Mouse (Mus musculus) midbrain, embryonic 14.5 days (tissue): ENCODE measurements around the gene Irak3. TPM values are rescaled to one million over a fixed set of nuclear protein-coding genes. Genes with fewer than 3 reads are reported as not detected.
"Not testable (repeated sequence)": the region's sequence is repeated elsewhere in the genome, so short reads cannot be mapped to it uniquely, and the experiment has no call there.

ENCODE experiments used
- ATAC-seq: fragments of 200-750 bp; cut with Nextera tagmentation; 2 replicates; pipeline ENCODE4 v1.8.0; 2017; ENCODE audit warnings: moderate number of reproducible peaks, moderate library complexity; ENCODE audit not compliant: low FRiP score, low TSS enrichment
- DNase-seq: peaks from one replicate; pipeline ENCODE4 v3.0.0-alpha.2; 2015
- H3K27ac ChIP-seq: fragments of 300-500 bp; sonication (generic); replicated peaks from 2 replicates; pipeline ENCODE4 v1.5.1; 2014; ENCODE audit warnings: mild to moderate bottlenecking, low read depth, low read length, moderate library complexity
- H3K27me3 ChIP-seq: fragments of 300-500 bp; sonication (generic); 2 replicates; pipeline ENCODE4 v1.6.1; 2014; ENCODE audit warnings: low read length, control low read depth, mixed read lengths; ENCODE audit not compliant: control insufficient read depth, insufficient read depth
- H3K36me3 ChIP-seq: fragments of 300-500 bp; sonication (generic); 2 replicates; pipeline ENCODE4 v1.6.1; 2014; ENCODE audit warnings: low read length, control low read depth; ENCODE audit not compliant: control insufficient read depth, insufficient read depth
- H3K4me1 ChIP-seq: fragments of 300-500 bp; sonication (generic); 2 replicates; pipeline ENCODE4 v1.6.1; 2014; ENCODE audit warnings: mild to moderate bottlenecking, antibody characterized with exemption, low read length, control low read depth; ENCODE audit not compliant: control insufficient read depth, insufficient read depth
- H3K4me2 ChIP-seq: fragments of 300-500 bp; sonication (generic); 2 replicates; pipeline ENCODE4 v1.6.1; 2014; ENCODE audit warnings: mild to moderate bottlenecking, low read length, moderate library complexity
- H3K4me3 ChIP-seq: fragments of 300-500 bp; sonication (generic); replicated peaks from 2 replicates; pipeline ENCODE4 v1.5.1; 2014; ENCODE audit warnings: low read depth, low read length
- H3K9ac ChIP-seq: fragments of 300-500 bp; sonication (generic); replicated peaks from 2 replicates; pipeline ENCODE4 v1.6.1; 2014; ENCODE audit warnings: mild to moderate bottlenecking, low read length, moderate library complexity
- H3K9me3 ChIP-seq: fragments of 300-500 bp; sonication (generic); 2 replicates; pipeline ENCODE4 v1.6.1; 2016; ENCODE audit warnings: low read length, control low read depth, mixed read lengths; ENCODE audit not compliant: control insufficient read depth
- whole genome bisulfite sequencing: fragments of 180-500 bp; shearing (Covaris S2); extraction: QIAGEN DNeasy Blood & Tissue Kit; methylation state at CpG from one replicate; pipeline ENCODE4 v1.1.7; 2014; 5-methylcytosine and 5-hydroxymethylcytosine counted together
- polyA plus RNA-seq: library from polyadenylated mRNA; unstranded; fragments of >200 nt; fragmentation: Nextera tagmentation; extraction: Ambion mirVana; gene quantifications from 2 replicates; pipeline ENCODE4 v1.2.1, GENCODE M21; 2014

Irak3 gene
- polyA plus RNA-seq, 1 experiment from 2014 or later = 0.45 TPM

DNA sequence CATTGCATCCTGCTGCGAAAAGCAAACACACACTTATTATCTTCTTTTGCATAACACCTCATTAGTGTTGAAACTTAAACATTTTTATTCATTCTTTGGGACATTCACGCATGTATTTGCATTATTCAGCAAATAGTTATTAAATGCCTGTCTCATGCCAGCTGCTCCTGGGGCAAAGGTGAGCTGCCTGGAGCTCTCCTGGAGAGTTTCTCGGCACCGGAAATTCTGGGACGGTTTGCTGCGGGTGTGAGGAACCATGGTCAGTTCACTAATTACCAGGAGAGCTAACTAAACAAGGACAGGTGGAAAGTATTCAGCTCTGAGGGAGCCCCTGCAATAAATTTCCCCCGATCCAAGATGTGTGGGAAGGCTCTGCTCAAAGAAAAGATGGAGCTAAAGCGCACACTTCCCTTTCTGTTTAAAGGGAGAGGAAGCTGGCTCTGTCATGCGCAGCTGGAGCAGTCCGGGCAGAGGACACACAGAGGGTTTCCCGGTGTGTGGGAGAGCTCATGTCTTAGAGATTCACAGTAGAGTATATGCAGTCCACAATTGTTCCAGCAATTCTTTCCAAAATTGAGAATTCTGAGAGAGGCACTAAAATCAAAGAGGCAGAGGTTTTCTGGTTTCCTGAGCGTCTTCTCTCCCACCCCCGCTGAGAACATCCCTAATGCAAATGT lies 73.2 kb downstream of the Irak3 start:
- DNase-seq = peak; percentile 23
- no peaks in the 10 kb centered on the region for H3K36me3 ChIP-seq
- no peaks in the 10 kb centered on the region for H3K9me3 ChIP-seq
- no peaks in the 10 kb centered on the region for H3K4me1 ChIP-seq
- 54% methylated on average over 13 of the region's 13 CpGs for WGBS
- no peak overlapping the region for H3K4me2 ChIP-seq
- no peak for ATAC-seq
- H3K4me3 ChIP-seq = no peak overlapping the region
- no peak overlapping the region for H3K9ac ChIP-seq
- no peaks in the 10 kb centered on the region for H3K27me3 ChIP-seq
- H3K27ac ChIP-seq = no peak overlapping the region

DNA sequence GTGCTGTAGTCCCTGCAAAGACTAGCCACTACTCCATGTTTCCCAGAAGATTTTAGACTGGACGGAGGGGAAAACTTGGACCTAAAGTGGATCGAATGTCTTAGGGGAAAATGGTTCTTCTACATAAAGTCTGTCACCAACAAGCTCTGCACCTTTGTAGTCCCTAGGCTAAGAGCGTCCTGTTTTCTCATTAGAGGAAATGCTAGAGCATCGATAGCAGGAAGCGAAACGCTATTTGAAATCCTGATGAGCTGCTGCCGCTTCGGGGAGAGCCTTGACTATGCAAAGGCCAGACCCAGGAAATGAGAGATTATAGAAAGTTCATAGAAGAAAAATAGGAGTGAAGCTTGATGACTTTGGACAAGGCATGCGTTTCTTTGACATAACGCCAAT lies 76.5 kb downstream of the Irak3 start:
- WGBS = 82% methylated on average over 10 of the region's 10 CpGs
- no peaks in the 10 kb centered on the region for H3K27me3 ChIP-seq
- no peaks in the 10 kb centered on the region for H3K4me1 ChIP-seq
- H3K4me3 ChIP-seq = no peak overlapping the region
- H3K9ac ChIP-seq = no peak overlapping the region
- no peak for DNase-seq
- no peak overlapping the region for H3K4me2 ChIP-seq
- ATAC-seq = no peak
- H3K9me3 ChIP-seq = no peaks in the 10 kb centered on the region
- no peak overlapping the region for H3K27ac ChIP-seq
- no peaks in the 10 kb centered on the region for H3K36me3 ChIP-seq

DNA sequence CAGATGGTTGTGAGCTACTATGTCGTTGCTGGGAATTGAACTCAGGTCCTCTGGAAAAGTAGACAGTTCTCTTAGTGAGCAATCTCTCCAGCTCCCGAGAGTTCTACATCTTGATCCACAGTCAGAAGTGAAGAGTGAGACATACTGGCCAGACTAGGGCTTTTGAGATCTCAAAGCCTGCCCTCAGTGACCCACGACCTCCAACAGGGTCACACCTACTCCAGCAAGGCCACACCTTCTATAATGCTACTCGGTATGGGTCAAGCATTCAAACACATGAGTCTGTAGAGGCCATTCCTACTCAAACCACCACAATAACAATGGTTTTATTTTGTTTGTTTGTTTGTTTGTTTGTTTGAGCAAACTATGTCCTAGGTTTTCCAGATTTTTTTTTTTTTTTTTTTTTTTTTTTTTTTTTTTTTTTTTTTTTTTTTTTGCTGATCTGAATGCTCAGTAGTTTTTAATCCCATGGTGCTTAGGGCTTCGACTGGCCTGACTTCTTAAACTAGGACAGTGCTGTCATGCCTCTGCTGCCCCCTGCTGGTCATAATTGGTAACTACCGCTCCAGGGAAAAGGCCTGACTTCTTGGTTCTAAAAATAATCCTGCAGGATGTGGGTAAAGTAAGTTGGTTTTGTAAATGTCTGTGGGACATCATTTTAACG lies 77.0 kb downstream of the Irak3 start:
- H3K4me2 ChIP-seq = no peak overlapping the region
- H3K27me3 ChIP-seq = no peaks in the 10 kb centered on the region
- no peaks in the 10 kb centered on the region for H3K36me3 ChIP-seq
- H3K9me3 ChIP-seq = no peaks in the 10 kb centered on the region
- no peaks in the 10 kb centered on the region for H3K4me1 ChIP-seq
- H3K4me3 ChIP-seq = no peak overlapping the region
- ATAC-seq (no peak), DNase-seq (peak; percentile 90)
- no peak overlapping the region for H3K9ac ChIP-seq
- 48% methylated on average over 7 of the region's 7 CpGs for WGBS
- no peak overlapping the region for H3K27ac ChIP-seq

DNA sequence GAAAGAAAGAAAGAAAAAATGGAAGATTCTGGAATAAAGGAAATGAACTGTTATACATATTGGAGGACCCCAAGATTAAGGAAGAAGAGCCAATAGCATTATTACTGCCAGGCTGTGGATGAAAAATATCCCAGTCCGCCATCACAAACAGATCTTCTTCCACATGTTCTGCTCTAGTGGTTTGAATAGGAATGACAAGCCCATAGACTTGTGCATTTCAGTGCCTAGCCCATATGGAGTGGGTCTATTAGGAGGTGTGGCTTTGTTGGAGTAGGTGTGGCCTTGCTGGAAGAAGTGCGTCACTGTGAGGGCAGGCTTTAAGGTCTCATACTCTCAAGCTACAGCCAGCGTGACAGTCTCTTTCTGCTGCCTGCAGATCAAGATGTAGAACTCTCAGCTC lies 78.2 kb downstream of the Irak3 start:
- Histone ChIP-seq H3K36me3 (no peaks in the 10 kb centered on the region), H3K27ac (no peak overlapping the region), H3K27me3 (no peaks in the 10 kb centered on the region), H3K4me3 (no peak overlapping the region), H3K4me1 (no peaks in the 10 kb centered on the region), H3K9ac (no peak overlapping the region), H3K4me2 (no peak overlapping the region), H3K9me3 (no peaks in the 10 kb centered on the region)
- ATAC-seq = no peak
- WGBS = 87% methylated on average over 3 of the region's 3 CpGs
- DNase-seq = no peak

DNA sequence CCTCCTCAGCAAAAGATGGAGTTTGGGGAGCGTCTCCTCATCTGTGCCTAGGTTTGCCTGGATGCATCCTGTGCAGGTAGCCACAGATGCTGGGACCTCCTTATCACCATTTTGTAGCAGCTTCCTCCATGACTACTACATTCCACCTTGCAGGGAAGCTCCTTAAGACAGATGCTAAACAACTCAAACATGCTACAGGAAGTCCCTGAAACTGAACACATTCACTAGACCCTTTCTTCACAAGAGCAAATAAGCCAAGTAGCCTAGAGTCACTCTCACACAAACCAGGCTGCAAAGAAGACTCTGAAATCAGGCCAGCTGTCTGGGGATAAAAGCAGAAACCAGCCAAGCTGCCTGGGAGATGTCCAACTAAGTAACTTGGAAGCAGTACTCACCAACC lies 86.7 kb downstream of the Irak3 start:
- no peak overlapping the region for H3K9ac ChIP-seq
- ATAC-seq (no peak), DNase-seq (no peak)
- H3K36me3 ChIP-seq = no peaks in the 10 kb centered on the region
- no peak overlapping the region for H3K27ac ChIP-seq
- no peaks in the 10 kb centered on the region for H3K9me3 ChIP-seq
- no peak overlapping the region for H3K4me3 ChIP-seq
- no peak overlapping the region for H3K4me2 ChIP-seq
- H3K27me3 ChIP-seq = no peaks in the 10 kb centered on the region
- 0 out of 2 replicates have a peak, but pooled peaks cover 3% of the 10 kb centered on the region for H3K4me1 ChIP-seq
- WGBS = 91% methylated on average over 1 of the region's 1 CpGs

DNA sequence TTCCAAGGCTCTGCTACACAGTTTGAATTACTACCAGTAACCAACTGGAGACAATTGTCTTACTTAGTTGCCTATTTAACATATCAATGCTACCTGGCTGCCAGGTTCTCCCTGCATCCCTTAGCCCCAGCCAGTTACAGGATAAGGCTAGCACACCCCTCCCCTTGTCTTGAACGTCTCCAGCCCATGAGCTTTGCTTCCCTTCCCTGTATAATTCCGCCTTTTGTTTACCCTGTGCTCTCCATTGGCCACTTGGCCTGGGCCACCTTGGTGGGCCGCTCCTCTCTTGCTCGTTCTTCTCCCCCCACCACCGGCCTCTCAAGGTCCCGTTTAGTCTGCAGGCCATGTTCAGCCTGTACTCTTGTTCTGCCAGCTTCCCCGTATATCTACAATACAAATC lies 87.4 kb downstream of the Irak3 start:
- WGBS = 45% methylated on average over 7 of the region's 7 CpGs
- 0 out of 2 replicates have a peak, but pooled peaks cover 3% of the 10 kb centered on the region for H3K4me1 ChIP-seq
- no peaks in the 10 kb centered on the region for H3K9me3 ChIP-seq
- DNase-seq = no peak
- H3K27me3 ChIP-seq = no peaks in the 10 kb centered on the region
- H3K36me3 ChIP-seq = no peaks in the 10 kb centered on the region
- no peak overlapping the region for H3K9ac ChIP-seq
- no peak overlapping the region for H3K27ac ChIP-seq
- ATAC-seq = no peak
- H3K4me2 ChIP-seq = no peak overlapping the region
- no peak overlapping the region for H3K4me3 ChIP-seq

DNA sequence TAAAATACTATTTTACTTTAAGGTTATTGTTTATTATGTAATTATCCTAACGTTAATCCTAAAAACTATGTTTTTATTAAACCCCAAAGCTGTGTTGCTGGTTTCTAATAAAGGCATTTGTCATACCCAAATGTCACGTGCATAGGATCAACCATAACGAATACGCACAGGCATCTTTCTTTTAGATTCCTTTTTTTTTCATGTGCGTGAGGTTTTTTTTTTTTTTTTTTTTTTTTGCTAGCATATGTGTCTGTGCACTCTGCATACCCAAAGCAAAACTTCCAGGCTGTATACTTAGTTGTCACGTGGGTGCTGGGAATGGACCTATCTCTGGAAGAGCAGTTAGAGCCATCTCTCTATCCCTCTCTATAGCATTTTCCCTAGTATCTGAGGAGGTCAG lies 88.0 kb downstream of the Irak3 start:
- no peak overlapping the region for H3K27ac ChIP-seq
- 77% methylated on average over 6 of the region's 6 CpGs for WGBS
- no peak overlapping the region for H3K9ac ChIP-seq
- H3K4me2 ChIP-seq = no peak overlapping the region
- H3K9me3 ChIP-seq = no peaks in the 10 kb centered on the region
- H3K36me3 ChIP-seq = no peaks in the 10 kb centered on the region
- 0 out of 2 replicates have a peak, but pooled peaks cover 3% of the 10 kb centered on the region for H3K4me1 ChIP-seq
- H3K27me3 ChIP-seq = no peaks in the 10 kb centered on the region
- DNase-seq = no peak
- ATAC-seq = no peak
- no peak overlapping the region for H3K4me3 ChIP-seq

DNA sequence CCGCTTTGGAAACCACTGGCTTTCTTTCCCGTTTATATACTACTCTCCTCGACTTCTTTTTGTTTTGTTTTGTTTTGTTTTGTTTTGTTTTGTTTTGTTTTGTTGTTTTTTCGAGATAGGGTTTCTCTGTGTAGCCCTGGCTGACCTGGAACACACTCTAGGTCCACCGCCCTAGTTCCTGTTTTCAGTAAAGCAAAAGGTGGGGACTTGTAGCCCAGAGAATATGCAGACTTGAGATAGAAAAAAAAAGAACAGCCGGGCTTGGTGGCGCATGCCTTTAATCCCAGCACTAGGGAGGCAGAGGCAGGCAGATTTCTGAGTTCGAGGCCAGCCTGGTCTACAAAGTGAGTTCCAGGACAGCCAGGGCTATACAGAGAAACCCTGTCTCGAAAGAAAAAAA lies 88.4 kb downstream of the Irak3 start:
- H3K9ac ChIP-seq, ATAC-seq: not testable (repeated sequence)
- peak overlapping the region; percentile 63 for H3K4me3 ChIP-seq

More for the DNA sequence above, 88.4 kb downstream of the Irak3 start:
- H3K4me1 ChIP-seq, H3K27ac ChIP-seq, H3K9me3 ChIP-seq, DNase-seq, H3K27me3 ChIP-seq, H3K36me3 ChIP-seq: not testable (repeated sequence)
- WGBS = 75% methylated on average over 9 of the region's 9 CpGs
- peak overlapping the region; percentile 81 for H3K4me2 ChIP-seq
